Mouse (Mus musculus): ENCODE results near the gene Arhgap22. TPM values are rescaled to one million over a fixed set of nuclear protein-coding genes. Genes with fewer than 3 reads are reported as not detected.

Gene Arhgap22
- total RNA-seq, 4 experiments from 2014 or later = 9.7 to 16.7 (median 12.5) TPM

GRCm38 (mm10) chr14:33212958-33213309 lies 892 bp upstream of the Arhgap22 start:
- DNase-seq (ENCODE audit: low spot score in 2 of 2) = no peak

- no peak for DNase-seq (ENCODE audit: low spot score in 2 of 2)
Measured at GRCm38 (mm10) chr14:33214767-33215128, 922 bp downstream of the Arhgap22 start.

GRCm38 (mm10) chr14:33215163-33215562 lies 1.3 kb downstream of the Arhgap22 start:
- DNase-seq (ENCODE audit: low spot score in 2 of 2) = no peak

GRCm38 (mm10) chr14:33216343-33217208 lies 2.8 kb downstream of the Arhgap22 start:
- DNase-seq (ENCODE audit: low spot score in 2 of 2) = no peak

- no peak for DNase-seq (ENCODE audit: low spot score in 2 of 2)
Measured at GRCm38 (mm10) chr14:33225235-33225634, 11.4 kb downstream of the Arhgap22 start.

- no peak for DNase-seq (ENCODE audit: low spot score in 2 of 2)
Measured at GRCm38 (mm10) chr14:33230672-33231071, 16.8 kb downstream of the Arhgap22 start.

- DNase-seq (ENCODE audit: low spot score in 2 of 2) = no peak
Measured at GRCm38 (mm10) chr14:33231311-33231710, 17.5 kb downstream of the Arhgap22 start.

GRCm38 (mm10) chr14:33232048-33232447 lies 18.2 kb downstream of the Arhgap22 start:
- peak in 1 of 2 experiments; percentile 20 for DNase-seq (ENCODE audit: low spot score in 2 of 2)

GRCm38 (mm10) chr14:33235661-33236060 lies 21.8 kb downstream of the Arhgap22 start:
- no peak for DNase-seq (ENCODE audit: low spot score in 2 of 2)

- DNase-seq (ENCODE audit: low spot score in 2 of 2) = no peak
Measured at GRCm38 (mm10) chr14:33240400-33240799, 26.6 kb downstream of the Arhgap22 start.

- DNase-seq (ENCODE audit: low spot score in 2 of 2) = no peak
Measured at GRCm38 (mm10) chr14:33243261-33243660, 29.4 kb downstream of the Arhgap22 start.

GRCm38 (mm10) chr14:33244519-33244918 lies 30.7 kb downstream of the Arhgap22 start:
- no peak for DNase-seq (ENCODE audit: low spot score in 2 of 2)

GRCm38 (mm10) chr14:33244946-33245345 lies 31.1 kb downstream of the Arhgap22 start:
- DNase-seq (ENCODE audit: low spot score in 2 of 2) = no peak

- DNase-seq (ENCODE audit: low spot score in 2 of 2) = peak in 1 of 2 experiments; percentile 28
Measured at GRCm38 (mm10) chr14:33246476-33246875, 32.6 kb downstream of the Arhgap22 start.

- DNase-seq (ENCODE audit: low spot score in 2 of 2) = peak in 1 of 2 experiments; percentile 21
Measured at GRCm38 (mm10) chr14:33247623-33248022, 33.8 kb downstream of the Arhgap22 start.

GRCm38 (mm10) chr14:33248741-33249140 lies 34.9 kb downstream of the Arhgap22 start:
- DNase-seq (ENCODE audit: low spot score in 2 of 2) = no peak

GRCm38 (mm10) chr14:33250215-33250939 lies 36.6 kb downstream of the Arhgap22 start:
- DNase-seq (ENCODE audit: low spot score in 2 of 2) = no peak

- no peak for DNase-seq (ENCODE audit: low spot score in 2 of 2)
Measured at GRCm38 (mm10) chr14:33250956-33251745, 37.3 kb downstream of the Arhgap22 start.

GRCm38 (mm10) chr14:33258256-33258655 lies 44.4 kb downstream of the Arhgap22 start:
- no peak for DNase-seq (ENCODE audit: low spot score in 2 of 2)

- no peak for DNase-seq (ENCODE audit: low spot score in 2 of 2)
Measured at GRCm38 (mm10) chr14:33260131-33260530, 46.3 kb downstream of the Arhgap22 start.

- no peak for DNase-seq (ENCODE audit: low spot score in 2 of 2)
Measured at GRCm38 (mm10) chr14:33264795-33265194, 51.0 kb downstream of the Arhgap22 start.

- no peak for DNase-seq (ENCODE audit: low spot score in 2 of 2)
Measured at GRCm38 (mm10) chr14:33276240-33276639, 62.4 kb downstream of the Arhgap22 start.

All from left cerebral cortex, adult 8-10 months (tissue).